Mouse (Mus musculus) natural killer cell, adult 2 months (primary cell): ENCODE results near the gene Cenpn.

Experiments
- DNase-seq, 2 experiments: peaks; one replicate each; pipeline ENCODE4 v3.0.0; 2022; ENCODE audit warnings: low spot score in 2 of 2

Cenpn gene

GRCm38 (mm10) chr8:116921337-116922059, at the start of gene Cenpn, which contains the start of gene Cmc2:
Cenpn (plus strand) TSS chr8:116921730.
Cmc2 (minus strand) TSS chr8:116921455.
- peak; percentile 90 to 92 for DNase-seq

GRCm38 (mm10) chr8:116872761-116873342, 48.7 kb upstream of the Cenpn start:
- DNase-seq: peak in 1 of 2 experiments; percentile 47

GRCm38 (mm10) chr8:116873586-116873985, 47.9 kb upstream of the Cenpn start:
- DNase-seq: peak in 1 of 2 experiments; percentile 36

- no peak for DNase-seq
These were observed 47.5 kb upstream of the Cenpn start for GRCm38 (mm10) chr8:116873986-116874385.

- DNase-seq: peak in 1 of 2 experiments; percentile 57
These were observed 45.6 kb upstream of the Cenpn start for GRCm38 (mm10) chr8:116875798-116876450.

- no peak for DNase-seq
These were observed 40.1 kb upstream of the Cenpn start for GRCm38 (mm10) chr8:116881396-116881795.

- DNase-seq: no peak
These were observed 33.7 kb upstream of the Cenpn start for GRCm38 (mm10) chr8:116887813-116888212.

GRCm38 (mm10) chr8:116891446-116891845, 30.1 kb upstream of the Cenpn start:
- DNase-seq: no peak

- DNase-seq: no peak
These were observed 29.4 kb upstream of the Cenpn start for GRCm38 (mm10) chr8:116892130-116892529.

GRCm38 (mm10) chr8:116892636-116893035, 28.9 kb upstream of the Cenpn start:
- DNase-seq: no peak

- DNase-seq: no peak
These were observed 27.6 kb upstream of the Cenpn start for GRCm38 (mm10) chr8:116893938-116894337.

GRCm38 (mm10) chr8:116895521-116895920, 26.0 kb upstream of the Cenpn start:
- no peak for DNase-seq

- DNase-seq: no peak
These were observed 16.8 kb upstream of the Cenpn start for GRCm38 (mm10) chr8:116904736-116905135.

- DNase-seq: no peak
These were observed 16.3 kb upstream of the Cenpn start for GRCm38 (mm10) chr8:116905252-116905651.

- DNase-seq: no peak
These were observed 15.7 kb upstream of the Cenpn start for GRCm38 (mm10) chr8:116905836-116906235.

GRCm38 (mm10) chr8:116921005-116921336, 559 bp upstream of the Cenpn start:
- no peak for DNase-seq

- DNase-seq: no peak
These were observed 679 bp downstream of the Cenpn start for GRCm38 (mm10) chr8:116922060-116922757.

- peak; percentile 15 to 37 for DNase-seq
These were observed 2.0 kb downstream of the Cenpn start for GRCm38 (mm10) chr8:116923526-116923925.

GRCm38 (mm10) chr8:116927880-116928279, 6.3 kb downstream of the Cenpn start:
- peak; percentile 53 to 66 for DNase-seq

- no peak for DNase-seq
These were observed 7.1 kb downstream of the Cenpn start for GRCm38 (mm10) chr8:116928588-116928987.

- DNase-seq: no peak
These were observed 13.4 kb downstream of the Cenpn start for GRCm38 (mm10) chr8:116934976-116935375.

GRCm38 (mm10) chr8:116935506-116935905, 14.0 kb downstream of the Cenpn start:
- DNase-seq: no peak
